Mouse (Mus musculus) spleen, postnatal 10 days (tissue): ENCODE measurements around the gene Fpgs.

ENCODE experiments used
- DNase-seq, 2 experiments: peaks; one replicate each; pipeline ENCODE4 v3.0.0; 2021 to 2022; ENCODE audit warnings: low spot score in 2 of 2

Fpgs gene

DNA sequence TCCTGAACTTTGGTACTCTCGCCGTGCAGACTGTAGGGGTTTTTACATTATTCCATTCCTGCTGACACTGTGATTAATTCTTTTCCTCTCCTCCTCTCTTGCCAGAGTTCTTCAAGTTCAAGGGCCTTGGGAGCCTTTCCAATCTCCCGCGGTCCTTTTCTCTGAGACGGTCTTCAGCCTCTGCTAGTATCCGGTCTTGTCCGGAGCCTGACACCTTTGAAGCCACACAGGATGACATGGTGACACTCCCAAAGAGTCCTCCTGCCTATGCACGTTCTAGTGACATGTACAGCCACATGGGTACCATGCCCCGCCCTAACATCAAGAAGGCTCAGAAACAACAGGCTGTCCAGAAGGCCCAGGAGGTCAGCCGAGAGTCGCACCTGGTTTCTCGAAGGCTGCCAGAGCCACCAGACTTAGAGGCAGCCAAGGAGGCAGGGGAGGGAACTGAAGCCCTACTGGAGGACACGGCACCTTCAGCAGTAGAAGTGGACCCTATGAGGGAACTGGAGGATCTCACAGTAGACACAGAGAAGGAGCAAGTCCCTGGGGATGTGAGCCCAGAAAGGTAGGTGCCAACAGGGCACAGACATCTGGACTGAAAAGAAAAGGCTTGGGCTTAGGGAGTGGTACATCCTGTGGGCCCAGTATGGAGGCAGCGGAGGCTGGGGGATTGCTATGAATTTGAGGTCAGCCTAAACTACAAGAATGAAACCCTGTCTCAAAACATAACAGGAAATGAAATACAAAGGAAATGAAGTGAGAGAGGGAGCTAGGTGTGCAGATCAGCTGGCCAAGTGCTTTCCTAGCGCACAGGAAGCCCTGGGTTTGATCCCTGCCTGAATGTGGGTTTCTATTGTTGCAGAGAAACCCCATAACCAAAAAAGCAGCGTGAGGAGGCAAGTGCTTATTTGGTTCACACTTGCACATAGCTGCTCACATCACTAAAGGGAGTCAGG, 21.2 kb upstream of the Fpgs start:
- DNase-seq = no peak

DNA sequence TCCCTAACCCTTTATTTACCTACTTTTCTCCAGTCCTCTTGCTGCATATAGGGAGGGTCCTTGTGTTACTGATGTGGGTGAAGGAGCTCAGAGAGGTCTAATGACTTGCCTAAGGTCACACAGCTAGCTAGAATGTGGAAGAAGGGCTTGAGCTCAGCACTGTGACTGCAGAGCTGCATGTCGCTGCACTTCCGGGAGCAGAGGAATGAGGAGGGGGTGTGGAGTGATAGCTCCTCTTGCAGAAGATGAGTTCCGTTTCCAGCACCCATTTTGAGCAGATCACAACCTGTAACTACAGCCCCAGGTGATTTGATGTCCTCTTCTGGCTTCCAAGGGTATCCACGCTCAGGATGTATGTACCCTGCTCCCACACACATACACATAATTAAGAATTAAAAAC, 20.2 kb upstream of the Fpgs start:
- DNase-seq = no peak

DNA sequence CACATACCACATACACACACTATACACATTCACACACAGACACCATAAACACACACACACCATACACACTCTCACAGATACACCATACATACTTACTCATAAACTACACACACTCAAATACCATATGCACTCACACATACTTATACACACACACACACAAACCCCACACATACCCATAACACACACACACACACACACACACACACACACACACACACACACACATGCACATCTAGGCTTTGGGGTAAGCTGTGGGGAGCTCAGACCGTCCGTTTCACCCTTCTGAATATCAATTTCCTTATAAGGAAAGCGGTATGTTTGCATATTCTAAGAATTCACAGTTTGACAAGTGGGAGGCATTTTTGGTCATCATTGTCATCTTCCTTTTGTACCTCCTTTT, 18.6 kb upstream of the Fpgs start:
- no peak for DNase-seq

DNA sequence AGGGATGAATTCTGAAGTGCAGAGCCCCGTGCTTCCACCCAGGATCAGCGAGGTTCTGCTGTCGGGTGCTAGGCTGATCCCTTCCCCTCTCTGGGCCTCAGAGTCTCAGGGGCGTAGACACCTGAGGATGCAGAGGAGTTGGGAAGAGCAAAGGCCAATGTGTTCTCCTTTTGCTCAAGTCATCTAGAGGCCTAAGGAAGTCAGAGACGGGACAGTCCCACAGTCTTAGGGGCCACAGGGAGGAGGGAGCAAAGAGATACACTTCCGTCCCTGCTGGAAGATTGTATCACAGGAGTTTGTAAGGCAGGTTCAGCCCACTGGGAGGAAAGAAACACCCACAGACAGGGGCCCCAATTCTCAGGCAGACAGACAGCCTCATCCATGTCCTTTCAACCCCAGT, 18.1 kb upstream of the Fpgs start:
- DNase-seq = no peak

DNA sequence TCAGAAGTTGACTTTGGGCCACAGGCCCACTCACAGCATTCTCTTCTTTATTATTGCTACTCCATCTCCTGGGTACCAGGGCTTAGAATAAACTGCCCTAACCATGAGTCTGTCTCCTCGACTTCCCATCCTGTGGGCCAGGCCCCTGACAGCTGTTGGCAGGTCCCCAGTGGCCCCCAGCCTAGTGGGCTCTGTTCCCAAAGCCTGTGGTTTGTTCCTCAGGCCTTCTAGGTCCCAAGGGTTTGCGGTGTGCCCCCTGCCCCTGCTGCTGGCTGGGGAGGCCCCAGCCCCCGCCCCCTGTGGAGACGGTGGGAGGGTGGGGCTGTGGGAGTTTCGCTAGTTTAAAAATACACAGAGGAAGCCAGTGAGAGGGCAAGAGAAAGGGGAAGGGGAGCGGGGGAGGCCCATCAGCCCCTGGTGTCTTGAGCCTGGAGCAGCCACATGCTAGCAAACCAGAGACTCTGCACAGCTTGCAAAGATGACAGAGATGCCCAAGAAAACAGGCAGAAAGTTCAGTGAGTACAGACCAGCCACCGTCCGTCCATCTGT, 16.8 kb upstream of the Fpgs start, which contains the start of gene Sh2d3c:
Gene Sh2d3c (plus strand): TSS at position 375 of the 549 bp plus-strand sequence.
- DNase-seq = peak; percentile 46 to 63

DNA sequence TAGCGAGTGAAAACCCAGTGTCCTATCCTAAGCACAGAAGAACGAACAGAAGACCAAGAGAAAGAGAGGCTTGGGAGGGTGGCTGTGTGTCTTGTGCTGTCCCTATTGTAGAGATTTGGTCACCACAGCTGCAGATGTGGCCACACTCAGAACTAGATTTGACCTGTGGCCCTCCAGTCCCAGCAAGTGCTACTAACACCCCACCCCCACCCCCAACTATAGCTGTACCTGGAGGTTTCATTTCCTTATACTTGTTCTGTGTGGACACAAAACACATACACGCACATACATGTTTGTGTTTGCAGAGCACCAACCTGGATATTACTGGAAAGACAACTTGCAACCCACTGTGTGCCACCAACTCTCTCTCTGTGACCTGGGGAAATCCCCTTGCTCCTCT, 16.1 kb upstream of the Fpgs start:
- no peak for DNase-seq

DNA sequence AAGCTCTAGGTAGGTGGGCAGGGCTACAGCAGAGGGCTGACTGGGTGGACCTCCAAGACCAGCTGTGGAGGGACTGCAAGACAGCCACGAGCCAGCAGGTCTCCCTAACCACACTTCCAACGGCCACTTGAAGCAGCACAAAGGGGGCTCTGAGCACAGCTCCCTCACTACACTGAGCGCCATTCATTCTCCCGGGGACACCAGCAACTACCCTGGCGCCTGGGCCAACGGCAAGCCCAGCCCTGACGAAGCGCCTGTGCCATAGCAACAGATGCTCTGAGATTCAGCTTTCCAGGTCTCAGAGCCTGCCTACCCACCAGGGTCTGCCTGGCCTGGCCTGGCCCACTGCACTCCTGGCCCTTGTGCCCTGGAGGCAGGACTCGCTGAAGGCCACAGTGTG, 14.8 kb upstream of the Fpgs start:
- no peak for DNase-seq

DNA sequence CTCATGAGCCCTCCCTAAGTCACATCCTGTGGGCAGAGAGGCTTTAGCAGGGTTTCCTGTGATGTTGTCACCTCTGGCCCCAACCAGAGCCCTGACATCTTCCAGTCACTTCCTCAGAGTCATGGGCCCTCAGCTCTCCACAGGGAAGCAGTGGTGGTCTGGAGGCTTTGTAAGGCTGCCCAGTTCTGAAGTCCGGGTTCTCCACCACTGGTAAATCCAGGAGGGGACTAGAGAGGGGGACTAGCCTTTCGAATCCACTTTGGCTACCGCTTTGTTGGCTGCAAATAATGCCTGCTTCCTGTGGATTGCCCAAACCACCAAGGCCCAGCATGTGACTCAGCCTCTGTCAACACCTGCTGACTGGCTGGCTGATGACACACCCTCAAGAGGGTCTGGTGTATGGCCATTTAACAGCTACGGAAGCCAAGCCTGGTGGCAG, 11.1 kb upstream of the Fpgs start:
- peak; percentile 48 to 58 for DNase-seq

DNA sequence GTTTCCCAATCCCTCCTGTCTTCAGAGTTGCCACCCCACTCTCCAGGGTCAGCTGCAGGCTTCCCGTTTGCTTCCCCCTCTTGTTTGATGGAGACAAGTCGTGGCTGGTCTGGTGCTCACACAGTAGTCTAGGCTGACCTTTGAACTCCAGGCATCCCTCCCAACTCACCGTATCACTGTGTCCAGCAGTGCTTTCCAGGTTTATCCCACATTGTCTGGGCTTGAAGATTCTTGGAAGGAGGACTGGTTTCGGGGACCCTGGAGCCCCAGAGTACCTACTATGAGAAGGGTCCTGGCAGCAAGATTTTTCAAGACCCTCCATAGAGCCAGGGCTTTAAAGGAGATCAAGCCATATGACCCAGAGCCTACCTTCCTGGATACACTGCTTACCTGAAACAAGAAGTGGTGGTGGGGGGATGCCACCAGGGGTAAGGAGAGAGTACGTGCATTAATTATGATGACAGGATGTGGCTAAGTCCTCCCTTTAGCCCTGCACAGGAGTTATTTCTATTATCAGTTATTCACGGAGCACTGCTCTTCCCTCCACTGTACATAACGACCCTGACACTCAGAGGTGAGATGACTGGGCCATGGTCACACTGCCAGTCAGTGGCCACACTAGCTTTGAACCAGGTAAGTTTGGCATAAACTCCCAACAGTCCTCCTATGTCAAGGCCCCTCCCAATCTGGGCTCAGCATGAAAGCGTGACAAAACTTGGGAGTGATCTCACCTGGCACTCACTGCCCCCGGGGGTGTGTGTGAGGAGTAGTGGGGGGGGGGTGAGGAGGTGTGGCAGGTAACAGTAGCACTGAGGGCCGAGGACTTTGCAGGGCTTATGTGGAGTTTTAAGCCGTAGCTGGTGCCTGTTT, 10.4 kb upstream of the Fpgs start:
- DNase-seq = no peak

DNA sequence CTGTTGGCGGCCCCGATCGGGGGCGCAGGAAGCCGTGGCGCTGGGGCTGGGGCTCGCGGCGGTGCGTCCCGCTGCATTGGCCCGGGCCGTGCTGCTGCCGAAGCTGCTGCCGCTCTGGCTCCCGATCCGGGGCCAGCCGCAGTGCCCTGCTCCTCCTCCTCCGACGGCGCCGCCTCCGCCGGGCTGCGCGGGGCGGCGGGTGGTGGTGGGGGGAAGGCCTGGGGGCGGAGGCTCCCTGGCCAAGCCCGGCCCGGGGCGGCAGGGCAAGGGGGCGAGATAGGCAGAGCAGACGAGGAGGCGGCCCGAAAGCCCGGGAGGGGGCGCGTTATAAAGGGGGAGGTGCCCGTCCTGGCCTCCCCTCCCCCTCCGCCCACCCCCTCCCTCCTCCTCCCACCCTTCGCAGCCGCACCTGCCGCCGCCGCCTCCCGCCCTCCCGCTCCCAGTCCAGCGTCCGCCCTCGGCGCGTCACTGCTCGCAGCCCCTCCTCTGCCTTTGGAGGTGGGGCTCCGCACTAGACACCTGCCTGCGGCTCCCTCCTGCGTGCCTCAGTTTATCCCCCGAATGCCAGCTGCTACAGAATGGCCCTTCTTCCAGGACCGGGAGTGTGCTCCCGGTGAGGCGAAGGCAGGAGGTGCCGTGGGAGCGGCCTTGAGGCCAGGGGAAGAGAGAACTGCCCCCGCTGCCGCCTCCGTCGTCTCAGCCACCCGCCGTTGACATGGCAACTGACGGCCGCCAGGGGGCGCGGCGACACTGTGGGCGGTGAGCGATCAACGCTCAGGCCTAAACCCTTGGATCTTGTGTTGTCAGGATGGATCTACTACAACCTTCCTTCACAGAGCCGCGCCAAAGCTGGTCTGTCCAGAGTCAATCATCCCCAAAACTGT, 9.2 kb upstream of the Fpgs start, which contains the start of gene Cdk9:
Gene Cdk9 (minus strand): TSS at position 143 of the 884 bp plus-strand sequence.
- peak; percentile 93 to 95 for DNase-seq

DNA sequence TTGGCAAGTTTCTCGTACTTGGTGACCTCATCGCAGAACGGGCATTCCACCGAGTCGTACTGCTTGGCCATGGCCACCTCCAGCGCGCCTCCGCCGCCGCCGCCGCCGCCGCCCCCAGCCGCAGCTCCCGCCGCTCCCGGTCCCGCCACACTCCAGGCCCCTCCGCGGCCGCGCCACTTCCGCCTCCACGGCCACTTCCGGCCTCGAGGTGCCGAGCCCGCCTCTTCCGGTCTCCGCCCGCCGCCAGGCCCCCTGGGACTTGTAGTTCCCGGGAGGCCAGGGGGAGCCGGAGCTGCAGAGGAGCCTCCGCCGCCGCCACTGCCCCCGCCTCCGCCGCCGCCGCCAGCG, 8.6 kb upstream of the Fpgs start:
- DNase-seq = peak in 1 of 2 experiments; percentile 96

DNA sequence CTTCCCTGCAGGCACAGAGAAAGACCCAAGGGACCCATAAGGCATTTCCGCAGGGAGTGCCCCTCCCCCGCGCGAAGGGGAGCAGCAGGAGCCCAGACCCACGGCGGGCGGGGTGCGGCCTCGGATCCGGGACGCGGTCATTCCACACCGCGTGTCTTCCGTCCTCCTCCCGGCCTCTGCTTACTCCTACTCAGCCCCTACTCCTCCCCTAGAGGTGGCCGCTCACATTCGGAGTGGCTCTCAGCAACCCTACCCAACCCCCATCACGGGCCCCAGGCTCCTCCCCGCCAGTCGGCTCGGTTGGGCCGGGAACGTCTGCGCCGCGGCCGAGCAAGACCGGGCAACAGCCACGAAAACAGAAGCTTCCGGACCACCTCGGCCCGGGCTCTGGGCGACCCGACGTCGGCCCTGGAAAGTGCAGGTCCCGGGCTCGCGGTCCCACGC, 8.2 kb upstream of the Fpgs start:
- DNase-seq = peak; percentile 58 to 82

DNA sequence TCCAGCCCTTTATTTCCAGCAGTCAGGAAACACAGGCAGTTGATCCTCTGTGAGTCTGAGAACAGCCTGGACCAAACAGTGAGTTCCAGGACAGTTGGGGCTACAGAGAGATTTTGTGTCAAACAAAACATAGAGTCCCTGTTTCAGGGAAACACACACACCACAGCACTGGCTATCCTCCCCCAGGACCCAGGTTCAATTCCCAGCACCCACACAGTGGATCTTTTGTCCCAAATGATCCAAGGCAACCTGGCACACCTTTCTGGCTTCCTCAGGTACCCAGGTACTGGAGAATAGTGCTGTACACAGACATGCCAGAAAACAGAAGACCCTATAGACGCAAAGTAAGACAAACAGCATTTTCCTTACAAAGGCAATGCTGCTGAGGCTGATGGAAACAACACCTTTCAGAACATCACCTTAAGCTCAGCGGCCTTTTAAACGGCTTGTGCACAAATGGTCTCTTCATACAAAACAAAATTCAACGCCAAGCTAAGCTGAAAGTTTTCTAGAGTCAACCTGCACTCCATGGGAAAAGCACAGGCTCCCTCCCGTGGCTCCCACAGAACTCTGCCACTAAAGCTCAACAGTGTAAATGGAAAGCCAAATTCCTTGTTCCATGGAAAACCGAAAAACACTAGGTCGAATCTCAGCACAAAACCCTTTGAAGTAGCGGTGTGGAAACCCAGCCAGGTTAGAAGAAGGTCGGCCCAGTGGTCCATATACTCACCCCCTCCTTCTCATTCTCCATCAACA, 7.5 kb upstream of the Fpgs start:
- no peak for DNase-seq

DNA sequence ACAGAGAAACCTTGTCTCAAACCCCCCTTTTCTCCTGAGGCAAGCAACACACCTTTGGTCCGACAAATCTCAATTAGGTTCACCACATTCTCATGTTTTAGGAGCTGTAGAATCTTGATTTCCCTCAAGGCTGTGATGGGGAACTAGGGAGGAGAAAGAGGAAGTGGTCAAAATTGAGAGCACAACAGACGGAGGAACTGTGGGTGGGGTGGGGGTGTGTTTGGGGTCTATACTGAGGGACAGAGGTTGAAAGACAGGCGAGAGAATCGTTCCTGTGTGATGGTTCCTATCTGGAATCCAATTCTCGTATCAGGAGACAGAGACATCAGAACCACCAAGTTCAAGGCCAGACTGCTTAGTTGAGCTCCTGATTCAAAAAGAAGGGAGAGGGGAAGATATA, 6.5 kb upstream of the Fpgs start:
- peak in 1 of 2 experiments; percentile 47 for DNase-seq

DNA sequence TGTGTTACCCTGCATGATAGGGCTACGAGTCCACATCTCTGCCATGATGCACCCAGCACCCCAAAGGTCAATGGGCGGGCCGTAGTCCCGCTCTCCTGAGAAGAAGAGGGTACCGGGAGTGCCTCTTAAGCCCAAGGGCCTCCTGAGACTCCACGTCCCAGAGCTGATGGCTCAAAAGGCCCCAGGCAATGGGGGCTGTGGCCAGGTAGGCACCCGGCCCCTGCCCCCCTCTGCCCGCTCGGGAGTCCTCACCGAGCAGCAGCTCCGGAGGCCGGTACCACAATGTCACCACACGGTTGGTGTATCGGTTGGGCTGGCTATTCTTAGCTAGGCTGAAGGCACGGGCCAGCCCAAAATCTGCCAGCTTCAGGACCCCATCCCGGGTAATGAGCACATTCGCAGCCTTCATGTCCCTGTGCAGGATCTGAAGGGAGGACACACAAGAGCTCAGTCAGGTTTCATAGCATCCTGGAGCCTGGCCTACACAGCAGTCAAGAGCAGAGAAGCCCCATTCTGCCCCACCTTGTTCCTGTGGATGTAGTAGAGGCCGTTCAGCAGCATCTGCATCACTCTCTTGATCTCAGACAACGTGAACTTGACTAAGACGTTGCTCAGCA, 5.7 kb upstream of the Fpgs start:
- DNase-seq = no peak

DNA sequence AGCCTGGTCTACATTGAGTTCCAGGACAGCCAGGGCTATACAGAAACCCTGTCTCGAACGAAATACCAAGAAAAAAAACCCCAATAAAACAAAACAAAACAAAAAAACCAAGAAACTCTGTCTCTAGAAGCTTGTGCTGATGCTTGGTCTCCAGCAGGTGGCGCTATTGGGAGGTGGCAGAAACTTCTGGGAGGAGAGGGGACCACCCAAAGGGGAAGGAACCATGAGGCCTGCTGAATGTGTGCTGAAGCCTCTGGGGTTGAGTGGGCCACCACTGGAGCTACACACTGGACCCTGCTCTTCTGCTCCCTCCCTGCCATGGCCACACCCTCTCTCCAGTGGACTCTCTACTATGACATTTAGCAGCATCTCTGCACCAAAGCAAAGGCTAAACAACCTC, 4.7 kb upstream of the Fpgs start:
- peak; percentile 61 to 86 for DNase-seq

DNA sequence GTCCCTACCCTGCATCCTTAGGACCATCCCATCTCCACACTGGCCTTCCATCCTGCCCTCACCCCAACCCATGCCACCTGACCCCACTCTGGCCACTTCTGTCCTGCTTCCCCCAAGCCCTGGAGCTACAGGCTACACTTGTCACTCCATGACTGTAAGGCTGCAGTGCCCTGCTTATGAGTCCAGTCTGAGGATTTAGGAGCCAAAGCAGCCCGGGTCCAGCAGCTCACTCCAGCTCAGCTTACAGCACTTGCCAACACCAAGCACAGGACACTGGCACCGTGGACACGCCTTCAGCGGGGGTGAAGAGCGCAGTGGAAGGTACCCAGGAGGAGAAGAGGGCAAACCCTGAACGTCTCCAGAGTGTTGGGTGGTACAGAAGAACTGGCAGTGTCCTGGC, 3.0 kb upstream of the Fpgs start:
- no peak for DNase-seq

DNA sequence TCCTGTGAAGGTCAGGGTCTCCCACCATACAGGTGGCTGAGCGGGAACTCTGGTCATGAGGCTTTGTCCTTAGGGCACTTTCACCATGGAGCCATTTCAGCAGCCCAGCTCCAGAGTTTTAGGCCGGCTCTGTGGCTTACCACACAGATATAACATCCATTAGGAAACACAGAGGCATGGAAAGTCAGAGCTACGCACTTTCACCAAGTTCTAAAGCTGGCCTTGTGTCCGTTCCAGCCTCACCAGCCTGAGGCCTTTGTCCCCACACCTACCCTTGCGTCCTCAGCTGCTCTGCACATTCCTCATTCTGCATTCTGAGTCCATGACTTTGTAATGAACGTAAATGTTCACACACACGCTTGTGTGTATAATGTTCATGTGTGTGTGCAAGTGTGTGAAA, 1.1 kb upstream of the Fpgs start:
- no peak for DNase-seq

DNA sequence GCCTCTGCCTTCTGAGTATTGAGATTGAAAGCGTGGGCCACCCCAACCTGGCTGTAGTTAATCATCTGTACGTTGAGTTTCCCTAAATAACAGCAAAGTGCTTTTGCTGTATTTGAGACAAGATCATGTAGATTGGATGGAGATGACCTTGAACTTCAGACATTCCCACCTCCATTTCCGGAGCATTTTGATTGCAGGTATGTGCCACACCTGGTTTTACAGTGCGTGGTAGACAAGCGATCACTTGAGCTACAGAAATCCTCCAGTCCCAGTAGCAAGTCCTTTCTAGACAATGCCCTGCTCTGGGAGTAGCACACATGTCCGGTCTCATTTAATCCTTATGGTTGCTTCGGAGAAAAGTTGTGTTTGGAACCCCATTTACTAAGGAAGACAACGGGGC, 899 bp downstream of the Fpgs start:
- no peak for DNase-seq
